In genomic region chr2:133498186-133498571, GRCm38 (mm10) we compare ENCODE assay signal across 21 mouse cellular contexts. TPM values are rescaled to one million over a fixed set of nuclear protein-coding genes. Genes with fewer than 3 reads are reported as not detected.
DNase-seq lines count a peak whose midpoint lies in the region; ATAC-seq and TF ChIP-seq lines count a peak whose summit lies in the region.
"Had no signal": no experiment of that assay in that cellular context is flagged by ENCODE, and none has a peak within 500 bp of the region (broad histone marks: within the 10 kb centered on the region; RNA-seq: fewer than 3 reads in every experiment).

No protein-coding gene starts in this region.

- DNase-seq in heart, embryonic 10.5 days (ENCODE audit: low spot score), result no peak
- no peak for DNase-seq in heart, postnatal 4 days
- DNase-seq in liver, embryonic 11.5 days (ENCODE audit: low spot score), result no peak
- no peak for DNase-seq in Patski (ENCODE audit: low read depth, low spot score)
- no peak for DNase-seq in Muller cell, postnatal 12 days (ENCODE audit: inconsistent ontology term)
- DNase-seq in forebrain, postnatal 0 days, result no peak
- DNase-seq: adrenal gland, postnatal 25 days; cerebellum, adult 11-12 months; heart, adult 11 months; kidney, postnatal 25 days; liver, embryonic 13.5 days; midbrain, embryonic 14.5 days; thymus, adult 18-20 months; thymus, postnatal 4 days had no signal

- no peaks in the 10 kb centered on the region for H3K9me3 ChIP-seq in heart, embryonic 10.5 days
- no peaks in the 10 kb centered on the region for H3K9me3 ChIP-seq in liver, embryonic 15.5 days (replicated peaks)
- H3K9me3 ChIP-seq in liver, embryonic 11.5 days (ENCODE audit: control insufficient read depth, low read length), result no peaks in the 10 kb centered on the region
- no peaks in the 10 kb centered on the region for H3K9me3 ChIP-seq in forebrain, postnatal 0 days (ENCODE audit: low read length)
- H3K9me3 ChIP-seq: forebrain, embryonic 10.5 days; liver, embryonic 13.5 days; megakaryocyte, embryonic 14.5 days; neural tube, embryonic 13.5 days had no signal

- no peak for TF ChIP-seq CTCF in Patski (IDR thresholded peaks at IDR 0.05)
- TF ChIP-seq CTCF in forebrain, postnatal 0 days (IDR thresholded peaks at IDR 0.05; ENCODE audit: low read depth), result no peak

- no peaks in the 10 kb centered on the region for H3K36me3 ChIP-seq in heart, embryonic 10.5 days
- no peaks in the 10 kb centered on the region for H3K36me3 ChIP-seq in liver, embryonic 15.5 days (replicated peaks)
- no peaks in the 10 kb centered on the region for H3K36me3 ChIP-seq in liver, embryonic 11.5 days (ENCODE audit: control insufficient read depth, insufficient read depth, low read length)
- no peaks in the 10 kb centered on the region for H3K36me3 ChIP-seq in macrophage (ENCODE audit: inconsistent target)
- no peaks in the 10 kb centered on the region for H3K36me3 ChIP-seq in forebrain, postnatal 0 days (ENCODE audit: insufficient read depth)
- H3K36me3 ChIP-seq: forebrain, embryonic 10.5 days; liver, embryonic 13.5 days; neural tube, embryonic 13.5 days had no signal

- peaks cover 13% of the 10 kb centered on the region; the same call in 1 of the 2 replicates for H3K4me1 ChIP-seq in heart, embryonic 10.5 days
- H3K4me1 ChIP-seq in liver, embryonic 15.5 days (replicated peaks), result peaks cover 5% of the 10 kb centered on the region; the same call in 1 of the 2 replicates
- H3K4me1 ChIP-seq in liver, embryonic 11.5 days (replicated peaks; ENCODE audit: control insufficient read depth, insufficient read depth, low read length), result no peaks in the 10 kb centered on the region
- H3K4me1 ChIP-seq in forebrain, postnatal 0 days (ENCODE audit: insufficient read depth), result no peaks in the 10 kb centered on the region
- H3K4me1 ChIP-seq: forebrain, embryonic 10.5 days; neural tube, embryonic 13.5 days had no signal

- H3K4me3 ChIP-seq in heart, embryonic 10.5 days, result no peak overlapping the region
- H3K4me3 ChIP-seq in liver, embryonic 15.5 days (replicated peaks), result no peak overlapping the region
- H3K4me3 ChIP-seq in liver, embryonic 11.5 days (ENCODE audit: low read depth, low read length), result no peak overlapping the region
- H3K4me3 ChIP-seq in macrophage (ENCODE audit: inconsistent target), result no peak overlapping the region
- no peak overlapping the region for H3K4me3 ChIP-seq in forebrain, postnatal 0 days (ENCODE audit: low read depth, low read length)
- H3K4me3 ChIP-seq: forebrain, embryonic 10.5 days; liver, embryonic 13.5 days; neural tube, embryonic 13.5 days had no signal

- H3K4me2 ChIP-seq in liver, embryonic 15.5 days, result no peak overlapping the region
- H3K4me2 ChIP-seq in liver, embryonic 11.5 days, result no peak overlapping the region
- H3K4me2 ChIP-seq in forebrain, postnatal 0 days (ENCODE audit: low read depth), result no peak overlapping the region
- H3K4me2 ChIP-seq: liver, embryonic 13.5 days; neural tube, embryonic 13.5 days had no signal

- ATAC-seq in liver, embryonic 15.5 days (ENCODE audit: insufficient read depth), result peak; percentile 45
- ATAC-seq in liver, embryonic 11.5 days (replicated peaks; ENCODE audit: low FRiP score), result no peak
- peak; percentile 5 for ATAC-seq in Patski
- ATAC-seq in forebrain, postnatal 0 days, result no peak
- ATAC-seq: CD4-positive, CD25-positive, alpha-beta regulatory T cell, adult 4 months; hindbrain, embryonic 16.5 days had no signal

- no peak overlapping the region for H3K9ac ChIP-seq in liver, embryonic 15.5 days
- H3K9ac ChIP-seq in liver, embryonic 11.5 days (ENCODE audit: low read depth, low read length), result no peak overlapping the region
- no peak overlapping the region for H3K9ac ChIP-seq in forebrain, postnatal 0 days
- H3K9ac ChIP-seq: liver, embryonic 13.5 days; neural tube, embryonic 13.5 days had no signal

- H3K79me2 ChIP-seq in macrophage (ENCODE audit: inconsistent target), result no peaks in the 10 kb centered on the region

- WGBS in heart, embryonic 10.5 days, result 86% methylated on average over 2 of the region's 2 CpGs
- WGBS in liver, embryonic 15.5 days (ENCODE audit: insufficient replicate concordance), result 58% methylated on average over 2 of the region's 2 CpGs
- 77% methylated on average over 2 of the region's 2 CpGs for WGBS in liver, embryonic 11.5 days
- WGBS in macrophage (ENCODE audit: missing documents), result 41% methylated on average over 2 of the region's 2 CpGs
- WGBS in forebrain, postnatal 0 days, result 94% methylated on average over 2 of the region's 2 CpGs

- CTCF ChIA-PET in Patski (lab: Charles Lee), result interaction anchor here (0.8 to 2.1 kb wide), 8 partner anchors 11 to 142 kb away, joined by 3 to 7 read pairs (median 3); no protein-coding TSS in a partner anchor

- peak overlapping the region; percentile 72 for H3K27ac ChIP-seq in heart, embryonic 10.5 days
- no peak overlapping the region; the same call in 1 of the 2 replicates for H3K27ac ChIP-seq in liver, embryonic 15.5 days (replicated peaks)
- H3K27ac ChIP-seq in liver, embryonic 11.5 days (ENCODE audit: low read depth, low read length), result no peak overlapping the region
- H3K27ac ChIP-seq in macrophage, result peak overlapping the region; percentile 77
- no peak overlapping the region for H3K27ac ChIP-seq in forebrain, postnatal 0 days (ENCODE audit: low read depth, low read length)
- H3K27ac ChIP-seq: forebrain, embryonic 10.5 days; liver, embryonic 13.5 days; neural tube, embryonic 13.5 days had no signal

- in situ Hi-C loops in Patski (cut with MboI; ENCODE audit: low pct_unique_long_range_greater_than_20kb), result no loop called here

- no peaks in the 10 kb centered on the region for H3K27me3 ChIP-seq in heart, embryonic 10.5 days (ENCODE audit: insufficient read depth, poor library complexity, severe bottlenecking)
- no peaks in the 10 kb centered on the region for H3K27me3 ChIP-seq in liver, embryonic 15.5 days
- no peaks in the 10 kb centered on the region for H3K27me3 ChIP-seq in liver, embryonic 11.5 days (replicated peaks; ENCODE audit: control insufficient read depth, insufficient read depth, low read length)
- no peaks in the 10 kb centered on the region for H3K27me3 ChIP-seq in Patski
- no peaks in the 10 kb centered on the region for H3K27me3 ChIP-seq in forebrain, postnatal 0 days (ENCODE audit: insufficient read depth, low read length)
- H3K27me3 ChIP-seq: liver, embryonic 13.5 days; megakaryocyte, embryonic 14.5 days; neural tube, embryonic 13.5 days had no signal

- POLR2A ChIA-PET in Patski (lab: Charles Lee), result interaction anchor here (0.9 kb wide), 1 partner anchor 29 kb away, joined by 3 read pairs; no protein-coding TSS in a partner anchor

RNA-seq across cellular contexts. Expression of gene Bmp2, which starts 53.8 kb away (rescaled TPM):
- 23.5 and 24.5 TPM in 2 replicates for polyA plus RNA-seq in heart, embryonic 10.5 days (2016; fragmentation: Nextera tagmentation; extraction: Ambion mirVana)
- 1 to 10 TPM; 4.2 to 4.6 TPM for total RNA-seq in heart, postnatal 4 days (2021)
- polyA plus RNA-seq in liver, embryonic 15.5 days (2015; fragmentation: Nextera tagmentation; extraction: Ambion mirVana), result 3.7 and 3.9 TPM in 2 replicates
- polyA plus RNA-seq in liver, embryonic 11.5 days (2014; fragmentation: Nextera tagmentation; extraction: Ambion mirVana), result 7.1 and 8.4 TPM in 2 replicates
- polyA plus RNA-seq in Patski (2021) (0.04 TPM), macrophage (2018) (2.2 to 11.1 TPM (median 5.0 TPM) in 3 replicates)
- 10 to 100 TPM in 6 of 26 experiments, 1 to 10 TPM in 13, under 1 TPM in 7; 0.37 to 54.8 (median 2.2) TPM for total RNA-seq in macrophage (2018; cell fraction: chromatin; rRNA removed)
- total RNA-seq in macrophage (2018; cell fraction: cytosol; rRNA removed), result 10 to 100 TPM in 11 of 26 experiments, 1 to 10 TPM in 15; 1.2 to 42.4 (median 5.1) TPM
- 10 to 100 TPM in 9 of 26 experiments, 1 to 10 TPM in 17; 1.3 to 84.6 (median 5.4) TPM for total RNA-seq in macrophage (2018; cell fraction: nucleus; rRNA removed)
- total RNA-seq in forebrain, postnatal 0 days (2014; rRNA removed), result 2.1 and 2.9 TPM in 2 replicates
- 2.0 and 2.9 TPM in 2 replicates for polyA plus RNA-seq in forebrain, postnatal 0 days (2015; fragmentation: Nextera tagmentation; extraction: Ambion mirVana)
- polyA plus RNA-seq: CD4-positive, CD25-positive, alpha-beta regulatory T cell, adult 4 months had no signal

Comparison
In these comparisons a context has a peak if more than half of its experiments do, and no peak if none do; other contexts are left out.
1. ATAC-seq: peak in liver, embryonic 15.5 days (single experiment) and Patski (single experiment); none in liver, embryonic 11.5 days (single experiment) and forebrain, postnatal 0 days (single experiment).
2. H3K27ac ChIP-seq: peak in heart, embryonic 10.5 days (single experiment) and macrophage (single experiment); none in liver, embryonic 15.5 days (single experiment), liver, embryonic 11.5 days (single experiment) and forebrain, postnatal 0 days (single experiment).